Mouse (Mus musculus): ENCODE measurements around the gene Enox1.

DNA sequence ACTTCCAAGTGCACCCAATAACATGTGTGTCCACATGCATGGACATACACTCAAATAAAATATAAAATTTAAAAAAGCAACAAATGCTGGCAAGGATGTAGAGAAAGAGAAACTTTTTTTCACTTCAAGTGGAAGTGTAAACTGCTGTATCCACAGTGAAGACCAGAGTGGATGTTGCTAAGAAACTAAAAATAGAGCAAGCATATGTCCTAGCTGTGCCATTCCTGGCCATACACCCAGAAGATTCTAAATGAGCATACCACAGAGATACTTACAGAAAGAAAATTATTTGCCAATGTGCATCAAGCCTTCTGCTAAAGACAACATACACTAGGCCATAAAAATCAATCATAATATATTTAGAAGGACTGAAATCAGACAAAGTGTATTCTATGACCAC is 592.4 kb downstream of the Enox1 start:
- TF ChIP-seq POLR2A (IDR thresholded peaks at IDR 0.05; ENCODE audit: borderline replicate concordance, low read depth, low read length) (no peak), CTCF (IDR thresholded peaks at IDR 0.05; ENCODE audit: low read depth, low read length) (no peak)
